Mouse (Mus musculus): ENCODE measurements around the gene Htr3b.

The Htr3b gene

GRCm38 (mm10) chr9:48916011-48916788, 48.6 kb downstream of the Htr3b start:
- DNase-seq (ENCODE audit: low read depth) = no peak

GRCm38 (mm10) chr9:48910885-48911537, 53.8 kb downstream of the Htr3b start, which contains the start of gene Htr3a:
Htr3a (minus strand) TSS chr9:48911099.
- DNase-seq (ENCODE audit: low read depth) = no peak

GRCm38 (mm10) chr9:48904421-48904820, 60.4 kb downstream of the Htr3b start:
- DNase-seq (ENCODE audit: low read depth) = no peak

GRCm38 (mm10) chr9:48903766-48904165, 61.0 kb downstream of the Htr3b start:
- no peak for DNase-seq (ENCODE audit: low read depth)

GRCm38 (mm10) chr9:48898551-48898950, 66.2 kb downstream of the Htr3b start:
- peak; percentile 13 for DNase-seq (ENCODE audit: low read depth)

GRCm38 (mm10) chr9:48895819-48896536, 68.8 kb downstream of the Htr3b start:
- no peak for DNase-seq (ENCODE audit: low read depth)

- no peak for DNase-seq (ENCODE audit: low read depth)
Observed at GRCm38 (mm10) chr9:48894755-48895154, 70.0 kb downstream of the Htr3b start.

- peak; percentile 58 for DNase-seq (ENCODE audit: low read depth)
Observed at GRCm38 (mm10) chr9:48893986-48894385, 70.8 kb downstream of the Htr3b start.

GRCm38 (mm10) chr9:48889093-48889492, 75.7 kb downstream of the Htr3b start:
- no peak for DNase-seq (ENCODE audit: low read depth)
